Mouse (Mus musculus) liver, adult 2 months (tissue): ENCODE results near the gene Tmem269.

Source experiments
- CTCF ChIP-seq: fragments of 200-500 bp; IDR thresholded peaks from 2 replicates; pipeline ENCODE4 v1.5.1; 2011; ENCODE audit warnings: low read depth, low read length, control low read depth
- POLR2A ChIP-seq: fragments of 200-500 bp; IDR thresholded peaks from 2 replicates; pipeline ENCODE4 v1.6.1; 2011; ENCODE audit warnings: low read length, control low read depth; ENCODE audit not compliant: insufficient read depth; ENCODE audit errors: extremely low read depth

GRCm38 (mm10) chr4:119183525-119183924 is 34.5 kb downstream of the Tmem269 start:
- TF ChIP-seq POLR2A = no peak
- no peak for TF ChIP-seq CTCF
